Mouse (Mus musculus) urinary bladder, postnatal 4 days (tissue): ENCODE measurements around the gene Ep300.
"Not testable (repeated sequence)": the region's sequence is repeated elsewhere in the genome, so short reads cannot be mapped to it uniquely, and the experiment has no call there.

Source experiments
- DNase-seq, 2 experiments: peaks; one replicate each; pipeline ENCODE4 v3.0.0; 2021 to 2022; ENCODE audit warnings: low spot score in 2 of 2

Gene Ep300

GRCm38 (mm10) chr15:81594146-81594696 lies 9.1 kb downstream of the Ep300 start:
- DNase-seq = no peak

GRCm38 (mm10) chr15:81598742-81599141 lies 13.6 kb downstream of the Ep300 start:
- DNase-seq = not testable (repeated sequence)

GRCm38 (mm10) chr15:81605241-81605640 lies 20.1 kb downstream of the Ep300 start:
- no peak for DNase-seq

- DNase-seq = no peak
Observed at GRCm38 (mm10) chr15:81606634-81607033, 21.5 kb downstream of the Ep300 start.

GRCm38 (mm10) chr15:81649516-81650455 lies 64.6 kb downstream of the Ep300 start:
- DNase-seq = no peak

- DNase-seq = no peak
Observed at GRCm38 (mm10) chr15:81650636-81651035, 65.5 kb downstream of the Ep300 start.

- DNase-seq = no peak
Observed at GRCm38 (mm10) chr15:81661701-81662100, 76.5 kb downstream of the Ep300 start.

GRCm38 (mm10) chr15:81663281-81663680 lies 78.1 kb downstream of the Ep300 start:
- DNase-seq = no peak

- DNase-seq = peak; percentile 85 to 90
Observed at GRCm38 (mm10) chr15:81663697-81664561, 78.8 kb downstream of the Ep300 start, which contains the start of gene L3mbtl2. Gene L3mbtl2, plus strand, starts transcription at chr15:81663889.

- DNase-seq = no peak
Observed at GRCm38 (mm10) chr15:81666957-81667356, 81.8 kb downstream of the Ep300 start.

- no peak for DNase-seq
Observed at GRCm38 (mm10) chr15:81670231-81670640, 85.1 kb downstream of the Ep300 start.

- no peak for DNase-seq
Observed at GRCm38 (mm10) chr15:81676637-81677036, 91.5 kb downstream of the Ep300 start.

GRCm38 (mm10) chr15:81680301-81680805 lies 95.2 kb downstream of the Ep300 start:
- no peak for DNase-seq

- DNase-seq = no peak
Observed at GRCm38 (mm10) chr15:81693366-81693966, 108.3 kb downstream of the Ep300 start.

- peak; percentile 78 to 87 for DNase-seq
Observed at GRCm38 (mm10) chr15:81693967-81694881, 109.1 kb downstream of the Ep300 start.

GRCm38 (mm10) chr15:81694891-81695290 lies 109.7 kb downstream of the Ep300 start:
- DNase-seq = no peak

GRCm38 (mm10) chr15:81697175-81697574 lies 112.0 kb downstream of the Ep300 start, which contains the start of gene Chadl:
Gene Chadl, minus strand, starts transcription at chr15:81697287.
- DNase-seq = no peak

- no peak for DNase-seq
Observed at GRCm38 (mm10) chr15:81697847-81698246, 112.7 kb downstream of the Ep300 start.

GRCm38 (mm10) chr15:81698532-81698931 lies 113.4 kb downstream of the Ep300 start:
- no peak for DNase-seq

- no peak for DNase-seq
Observed at GRCm38 (mm10) chr15:81700161-81700560, 115.0 kb downstream of the Ep300 start.
